Mouse (Mus musculus) myocyte (in vitro differentiated cells): ENCODE data around the gene Zfp277.

Experiments used
- CEBPB ChIP-seq: IDR thresholded peaks from 2 replicates; pipeline ENCODE4 v1.6.1; 2011; ENCODE audit warnings: mild to moderate bottlenecking, moderate library complexity; ENCODE audit not compliant: poor library complexity, insufficient read depth, severe bottlenecking
- POLR2A ChIP-seq: IDR thresholded peaks from one replicate; pipeline ENCODE4 v1.6.1; 2011; ENCODE audit warnings: low read depth, mild to moderate bottlenecking, control low read depth, moderate library complexity; ENCODE audit not compliant: insufficient read length
- POLR2AphosphoS2 ChIP-seq: IDR thresholded peaks from one replicate; pipeline ENCODE4 v1.6.1; 2011; ENCODE audit warnings: low read depth, control low read depth; ENCODE audit not compliant: insufficient read length
- SRF ChIP-seq: IDR thresholded peaks from one replicate; pipeline ENCODE4 v1.6.1; 2011; ENCODE audit warnings: low read depth; ENCODE audit not compliant: control insufficient read depth, insufficient read length
- TCF3 ChIP-seq: IDR thresholded peaks from one replicate; pipeline ENCODE4 v1.6.1; 2011; ENCODE audit warnings: low read depth, control low read depth; ENCODE audit not compliant: insufficient read length
- USF1 ChIP-seq: IDR thresholded peaks from one replicate; pipeline ENCODE4 v1.6.1; 2011; ENCODE audit warnings: low read depth, mild to moderate bottlenecking, control low read depth, moderate library complexity

- no peak for TF ChIP-seq POLR2A
- no peak for TF ChIP-seq TCF3
- no peak for TF ChIP-seq CEBPB
- TF ChIP-seq USF1: no peak
- TF ChIP-seq SRF: no peak
- no peak for TF ChIP-seq POLR2AphosphoS2
Measured at GRCm38 (mm10) chr12:40459673-40460265, 14.1 kb upstream of the Zfp277 start.
